Mouse (Mus musculus): ENCODE data around the gene Slc51b. TPM values are rescaled to one million over a fixed set of nuclear protein-coding genes. Genes with fewer than 3 reads are reported as not detected.

Slc51b gene
- total RNA-seq (2017), result not detected in 2 replicates

DNA sequence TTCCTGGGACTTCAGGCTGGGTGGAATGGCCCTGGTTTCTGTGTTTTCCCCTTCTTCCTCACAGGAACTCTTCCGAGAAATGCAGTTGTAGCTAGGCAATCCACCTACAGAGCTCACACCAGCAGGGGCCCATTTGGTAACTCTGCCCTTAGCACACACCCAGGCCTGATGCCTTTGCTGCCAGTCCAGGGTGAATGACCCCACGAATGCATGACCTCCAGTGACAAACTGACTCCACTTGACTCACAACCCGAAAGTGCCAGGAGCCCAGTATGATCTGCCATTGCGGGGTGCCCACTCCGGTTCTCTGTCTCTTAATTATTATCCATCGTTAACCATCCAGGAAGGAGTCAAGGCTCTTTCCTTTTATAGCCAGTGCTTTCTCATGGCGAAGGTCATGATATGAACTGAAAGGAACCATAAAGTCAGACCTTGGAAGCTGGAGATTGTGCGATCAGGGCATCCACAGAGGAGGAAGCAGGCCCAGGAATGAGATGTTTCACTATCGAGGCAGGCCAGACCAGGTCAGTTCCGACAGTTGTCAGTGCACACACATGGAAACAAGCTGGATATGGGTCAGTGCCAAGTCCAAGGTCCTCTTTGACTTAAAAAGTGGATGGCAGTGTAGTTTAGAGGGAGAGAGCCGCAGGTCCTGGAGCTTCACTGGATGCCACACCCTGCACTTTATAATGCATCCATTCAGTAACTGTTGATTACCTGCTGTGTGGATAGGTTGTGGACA is at the start of gene Slc51b:
TSS of gene Slc51b (minus strand) at position 196 of the 742 bp plus-strand sequence.
- no peak for ATAC-seq (ENCODE audit: extremely low read depth, insufficient number of reproducible peaks, low FRiP score, poor library complexity, severe bottlenecking)

DNA sequence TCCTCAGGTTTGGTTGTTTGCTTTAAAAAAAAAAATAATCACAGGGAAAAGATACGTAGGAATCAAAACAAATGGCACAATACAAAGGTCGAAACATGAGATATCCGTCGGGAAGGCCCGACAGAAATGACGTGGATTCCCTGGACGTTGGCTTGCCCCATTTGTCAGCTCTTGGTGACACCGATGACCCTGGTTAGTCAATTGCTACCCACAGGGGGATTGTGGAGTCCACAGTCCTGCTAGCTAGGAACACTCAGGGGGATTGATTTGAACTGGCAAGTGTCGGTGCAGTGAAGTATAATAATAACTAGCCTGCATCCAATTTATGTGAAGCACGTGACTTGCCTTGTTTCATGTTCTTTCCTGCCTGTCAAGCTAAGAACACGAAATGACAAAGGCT is 44.9 kb upstream of the Slc51b start:
- ATAC-seq (ENCODE audit: extremely low read depth, insufficient number of reproducible peaks, low FRiP score, poor library complexity, severe bottlenecking), result no peak

DNA sequence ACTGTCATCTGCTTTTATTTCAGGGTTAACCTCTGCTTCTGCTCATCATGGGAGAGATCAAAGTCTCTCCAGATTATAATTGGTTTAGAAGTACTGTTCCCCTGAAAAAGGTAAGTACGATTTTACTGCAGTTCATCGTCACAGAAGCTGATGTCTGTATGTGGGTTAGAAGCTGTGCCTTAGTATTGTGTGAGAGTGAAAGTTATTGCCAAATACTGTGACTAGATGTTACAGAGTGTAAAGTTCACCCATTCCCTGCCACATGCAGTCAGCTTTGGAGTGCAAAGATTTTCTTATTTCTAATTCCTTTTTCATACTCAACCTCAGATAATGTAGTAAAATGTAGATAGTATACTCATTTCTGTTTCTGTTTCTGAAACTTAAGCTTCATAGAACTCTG is 42.5 kb upstream of the Slc51b start:
- no peak for ATAC-seq (ENCODE audit: extremely low read depth, insufficient number of reproducible peaks, low FRiP score, poor library complexity, severe bottlenecking)

DNA sequence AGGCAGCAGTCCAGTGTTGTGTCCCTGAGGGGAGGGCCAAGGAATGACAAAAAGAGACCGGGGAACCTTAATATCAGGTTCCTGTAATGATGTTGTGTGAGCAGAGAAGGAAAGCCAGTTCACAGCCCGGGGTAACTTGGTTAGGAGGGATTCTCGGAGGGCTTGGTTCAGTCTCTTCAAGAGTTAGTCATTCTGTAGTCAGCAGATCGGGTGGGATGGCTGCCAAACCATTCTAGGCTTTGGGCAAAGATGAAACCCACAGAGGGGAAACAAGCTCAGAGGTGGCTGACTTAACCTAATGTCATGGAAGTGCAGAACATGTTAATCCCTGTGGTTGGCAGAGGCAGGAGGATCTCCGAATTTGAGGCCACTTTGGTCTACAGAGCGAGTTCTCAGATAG is 41.4 kb upstream of the Slc51b start:
- no peak for ATAC-seq (ENCODE audit: extremely low read depth, insufficient number of reproducible peaks, low FRiP score, poor library complexity, severe bottlenecking)

DNA sequence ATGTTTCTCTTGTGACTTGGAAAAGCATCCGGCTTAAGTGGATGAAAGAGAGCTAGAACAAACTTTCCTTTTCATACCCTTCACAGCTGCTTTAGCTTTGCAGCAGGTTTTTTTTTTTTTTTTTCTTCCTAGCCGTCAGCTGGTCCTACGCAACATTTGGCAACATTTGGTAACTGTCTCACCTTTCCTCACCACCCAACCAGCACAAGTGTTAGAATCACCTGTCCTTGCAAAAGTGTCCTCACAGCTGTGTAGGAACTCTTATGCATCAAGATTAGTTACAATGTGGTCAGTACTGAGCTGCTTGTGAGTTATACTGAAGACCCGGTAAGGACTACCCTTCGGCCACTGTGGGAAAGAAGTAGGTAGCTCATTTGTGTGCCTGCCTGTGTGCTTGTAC is 39.8 kb upstream of the Slc51b start:
- ATAC-seq (ENCODE audit: extremely low read depth, insufficient number of reproducible peaks, low FRiP score, poor library complexity, severe bottlenecking), result no peak

DNA sequence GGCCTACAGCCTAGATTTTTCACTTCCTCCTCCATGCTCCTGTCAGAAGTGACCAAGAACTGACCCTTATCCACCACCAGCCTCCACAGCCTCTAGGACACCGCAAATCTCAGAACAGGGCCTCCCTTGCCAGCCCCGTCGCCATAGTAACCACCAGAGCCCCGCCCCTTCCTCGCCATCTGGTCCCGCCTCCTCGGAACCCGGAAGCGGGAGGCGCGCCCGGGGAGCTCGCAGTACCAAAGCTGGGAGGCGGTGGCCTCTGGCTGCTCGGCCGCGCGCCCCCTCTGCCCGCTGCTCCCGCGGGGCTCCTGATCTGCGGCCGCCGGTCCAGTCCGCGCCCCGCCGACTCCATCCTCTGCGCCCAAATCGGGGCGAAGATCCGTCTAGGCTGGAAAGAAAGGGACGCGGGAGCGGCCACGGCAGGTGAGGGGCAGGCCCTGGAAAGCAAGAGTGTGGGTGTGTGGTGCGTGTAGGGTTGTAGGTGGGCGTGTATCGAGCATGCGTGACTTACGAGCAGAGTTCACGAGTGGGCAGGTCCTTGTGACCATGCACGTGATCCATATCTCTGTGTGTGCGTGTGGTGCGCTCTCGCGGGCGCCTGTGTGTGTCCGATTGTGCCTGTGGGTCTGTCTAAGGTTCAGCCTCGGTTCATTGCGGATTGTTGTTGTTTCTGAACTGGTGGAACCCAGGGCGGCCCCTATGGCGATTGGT is 38.1 kb upstream of the Slc51b start, which contains the start of gene Spg21:
TSS of gene Spg21 (plus strand) at position 216 of the 711 bp plus-strand sequence.
- peak; percentile 92 for ATAC-seq (ENCODE audit: extremely low read depth, insufficient number of reproducible peaks, low FRiP score, poor library complexity, severe bottlenecking)

DNA sequence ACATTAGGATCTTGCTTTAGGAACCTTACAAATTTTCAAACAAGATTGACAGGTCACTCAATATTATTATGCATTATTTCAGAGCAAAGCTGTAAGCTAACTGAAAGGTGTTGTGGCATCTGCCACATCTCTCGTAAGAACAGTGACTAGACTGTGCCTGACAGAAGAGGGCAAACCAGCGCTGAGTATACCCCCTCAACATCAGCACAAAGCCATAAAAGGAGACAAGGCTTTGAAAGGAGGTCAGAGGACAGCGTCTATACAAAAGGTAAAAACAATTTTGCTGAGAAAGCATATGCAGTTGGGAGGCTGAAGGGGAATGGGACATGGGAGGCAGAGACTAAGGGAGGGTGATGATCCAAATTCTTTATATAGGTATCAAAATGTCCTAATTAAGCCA is 37.4 kb upstream of the Slc51b start:
- no peak for ATAC-seq (ENCODE audit: extremely low read depth, insufficient number of reproducible peaks, low FRiP score, poor library complexity, severe bottlenecking)

DNA sequence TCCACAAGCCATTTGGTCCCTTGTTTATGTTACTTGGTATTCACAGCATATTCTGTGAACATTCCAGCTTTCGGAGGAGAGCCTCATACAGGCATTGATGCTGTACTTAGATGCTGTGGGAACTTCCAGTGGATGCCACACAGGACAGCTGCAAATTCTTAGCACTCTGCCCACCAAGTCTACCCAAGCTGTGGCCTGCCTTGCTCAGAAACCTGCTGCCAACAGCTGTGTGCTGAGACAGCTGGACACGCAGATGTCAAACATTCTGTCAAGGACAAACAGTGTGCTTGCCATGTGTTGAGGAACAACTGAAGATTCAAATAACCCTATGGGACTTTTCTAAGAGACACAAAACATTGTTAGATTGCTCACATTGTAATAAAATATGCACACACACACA is 36.2 kb upstream of the Slc51b start:
- no peak for ATAC-seq (ENCODE audit: extremely low read depth, insufficient number of reproducible peaks, low FRiP score, poor library complexity, severe bottlenecking)

DNA sequence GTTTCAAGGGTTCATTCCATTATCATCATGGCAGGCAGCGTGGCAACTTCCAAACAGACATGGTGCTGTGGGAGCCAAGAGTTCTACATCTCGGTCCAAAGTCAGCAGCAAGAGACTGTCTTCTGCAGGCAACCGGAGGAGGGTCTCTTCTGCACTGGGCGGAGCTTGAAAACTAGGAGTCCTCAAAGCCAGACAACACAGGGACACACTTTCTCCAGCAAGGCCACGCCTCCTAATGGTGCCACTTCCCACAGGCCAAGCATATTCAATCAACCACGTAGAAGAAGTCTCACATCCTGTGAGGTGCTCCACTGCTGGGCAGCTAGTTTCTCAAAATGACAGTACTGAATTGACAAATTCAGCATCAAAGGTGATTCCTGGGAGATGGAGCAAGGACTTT is 25.2 kb upstream of the Slc51b start:
- ATAC-seq (ENCODE audit: extremely low read depth, insufficient number of reproducible peaks, low FRiP score, poor library complexity, severe bottlenecking), result no peak

DNA sequence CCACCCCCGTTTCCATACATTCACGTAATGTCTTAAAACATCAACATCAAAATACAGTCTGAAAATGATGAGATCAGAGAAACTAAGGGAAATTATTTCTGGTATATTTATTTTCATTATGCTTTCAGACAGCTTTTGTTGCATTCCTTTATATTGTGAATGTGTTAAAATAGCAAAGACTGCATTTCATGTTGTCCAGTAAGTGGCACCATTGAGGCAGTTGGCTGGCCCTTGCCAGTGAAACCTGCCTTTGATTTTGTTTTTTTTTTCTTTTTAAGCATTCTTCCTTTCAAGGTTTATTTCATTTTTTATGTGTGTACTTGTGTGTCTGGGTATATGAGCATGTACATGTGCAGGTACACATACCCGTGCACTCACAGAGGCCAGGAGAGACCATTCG is 21.9 kb upstream of the Slc51b start:
- no peak for ATAC-seq (ENCODE audit: extremely low read depth, insufficient number of reproducible peaks, low FRiP score, poor library complexity, severe bottlenecking)

DNA sequence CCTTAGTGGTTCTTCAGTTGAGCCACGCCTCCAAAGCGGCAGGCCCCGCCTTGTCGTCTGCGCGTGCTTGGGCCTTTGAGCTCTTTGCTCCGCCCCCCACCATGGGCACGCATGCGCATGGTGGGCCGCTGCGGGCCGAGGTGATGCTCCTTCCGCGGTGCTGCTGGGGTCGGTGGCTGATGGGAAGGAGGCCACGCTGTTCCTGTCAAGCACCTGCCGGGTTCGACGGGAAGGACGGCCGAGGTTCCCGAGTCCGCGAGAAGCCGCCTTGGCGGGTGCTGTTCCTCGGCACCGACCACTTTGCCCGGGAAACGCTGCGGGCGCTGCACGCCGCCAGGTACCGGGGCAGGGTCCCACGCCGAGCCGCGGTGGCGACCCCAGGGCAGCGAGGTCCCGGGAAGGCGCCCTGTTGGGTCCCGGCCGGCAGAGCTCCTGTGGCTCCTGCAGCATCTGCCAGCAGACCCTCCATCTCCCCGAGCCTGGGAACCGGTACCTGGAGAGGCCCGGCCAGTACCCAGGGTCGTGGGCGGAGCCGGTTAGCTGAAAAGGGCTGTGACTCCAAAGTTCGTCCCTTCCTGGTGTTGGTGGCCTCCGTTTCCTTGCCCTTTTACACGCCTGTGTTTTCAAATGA is 13.0 kb upstream of the Slc51b start, which contains the start of gene Mtfmt:
TSS of gene Mtfmt (plus strand) at position 112 of the 631 bp plus-strand sequence.
- peak; percentile 89 for ATAC-seq (ENCODE audit: extremely low read depth, insufficient number of reproducible peaks, low FRiP score, poor library complexity, severe bottlenecking)

DNA sequence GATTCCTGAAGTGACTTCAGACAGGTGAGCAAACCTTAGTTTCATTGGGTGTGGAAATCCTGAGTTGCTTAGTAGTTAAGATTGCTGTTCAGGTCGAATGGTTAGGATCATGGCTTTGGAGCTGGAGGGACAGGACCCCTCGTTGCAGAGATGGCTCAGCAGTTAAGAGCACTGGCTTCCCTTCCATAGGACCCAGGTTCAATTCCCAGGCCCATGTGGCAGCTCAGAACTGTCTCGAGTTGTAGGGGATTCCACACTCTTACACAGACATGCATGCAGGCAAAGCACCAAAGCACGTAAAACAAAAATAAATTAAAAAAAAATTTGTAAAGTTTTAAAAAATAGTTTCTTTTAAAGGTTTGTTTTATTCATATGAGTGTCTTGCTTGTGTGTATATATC is 12.5 kb upstream of the Slc51b start:
- ATAC-seq (ENCODE audit: extremely low read depth, insufficient number of reproducible peaks, low FRiP score, poor library complexity, severe bottlenecking), result no peak

DNA sequence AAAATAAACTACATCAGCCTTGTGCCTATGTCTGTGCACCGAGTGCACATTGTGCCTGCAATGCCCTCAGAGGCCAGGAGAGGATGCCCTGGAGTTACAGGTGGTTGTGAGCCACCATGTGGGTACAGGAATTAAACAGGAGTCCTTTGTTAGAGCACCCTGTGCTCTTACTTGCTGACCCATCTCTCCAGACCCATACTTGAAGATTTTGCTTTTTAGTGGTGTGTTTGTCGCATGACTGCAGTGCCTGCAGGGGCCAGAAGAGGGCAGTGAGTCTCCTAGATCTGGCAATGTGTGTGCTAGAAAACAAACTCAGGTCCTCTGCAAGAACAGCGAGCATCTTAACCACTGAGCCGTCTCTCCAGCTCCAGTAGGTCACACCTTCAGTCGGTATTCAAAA is 11.4 kb upstream of the Slc51b start:
- no peak for ATAC-seq (ENCODE audit: extremely low read depth, insufficient number of reproducible peaks, low FRiP score, poor library complexity, severe bottlenecking)

DNA sequence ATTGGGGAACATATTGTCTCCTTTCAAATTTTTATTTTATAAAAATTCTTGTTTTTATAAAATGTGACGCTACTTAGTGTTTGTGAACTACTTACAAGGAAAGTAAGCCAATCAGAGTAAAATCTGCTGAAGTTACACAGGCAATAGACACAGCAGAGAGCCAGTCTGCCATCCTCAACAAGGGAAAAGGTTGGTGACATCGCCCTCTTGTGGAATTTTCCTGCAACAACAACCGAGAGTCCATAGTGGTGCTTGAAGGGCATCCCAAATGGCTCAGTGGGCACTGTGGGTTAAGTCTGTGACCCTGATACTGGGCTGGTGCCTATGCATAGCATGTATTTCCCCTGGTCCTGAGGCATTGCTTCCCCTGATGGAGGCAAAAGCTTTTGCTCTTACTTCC is 9.5 kb upstream of the Slc51b start:
- ATAC-seq (ENCODE audit: extremely low read depth, insufficient number of reproducible peaks, low FRiP score, poor library complexity, severe bottlenecking), result peak; percentile 58; the same call in 1 of the 2 replicates

DNA sequence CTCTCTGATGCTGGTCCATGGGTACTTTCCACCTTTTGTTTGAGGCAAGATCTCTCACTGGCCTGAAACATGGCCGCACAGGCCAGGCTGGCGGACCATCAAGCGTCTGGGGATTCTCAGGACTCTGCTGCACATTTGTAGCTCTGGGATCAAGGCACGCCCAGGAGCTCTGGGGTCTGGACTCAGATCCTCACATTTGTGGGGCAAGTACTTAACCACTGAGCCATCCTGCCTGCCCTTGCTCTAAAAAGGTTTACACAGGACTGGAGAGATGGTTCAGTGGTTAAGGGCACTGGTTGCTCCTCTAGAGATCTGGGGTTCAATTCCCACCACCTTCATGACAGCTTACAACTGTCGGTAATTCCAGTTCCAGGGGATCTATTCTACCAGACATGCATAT is 8.2 kb upstream of the Slc51b start:
- no peak for ATAC-seq (ENCODE audit: extremely low read depth, insufficient number of reproducible peaks, low FRiP score, poor library complexity, severe bottlenecking)

DNA sequence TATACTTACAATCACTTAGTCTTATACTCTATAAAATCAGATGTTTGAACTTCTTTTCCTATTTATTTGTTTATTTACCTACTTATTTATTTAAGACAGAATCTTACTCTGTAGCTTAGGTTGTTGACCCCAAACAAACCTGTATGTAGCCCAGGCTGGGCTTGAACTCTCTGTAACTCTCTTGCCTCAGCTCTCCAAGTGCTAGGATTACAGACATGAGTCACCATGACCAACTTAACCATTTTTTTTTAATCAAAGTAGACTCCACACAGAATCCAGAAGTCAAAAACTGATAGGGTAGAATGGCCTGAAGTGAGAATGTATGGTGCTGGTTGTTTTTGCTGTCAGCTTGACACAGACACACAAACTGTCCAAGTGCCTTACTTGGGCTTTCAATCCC is 7.6 kb upstream of the Slc51b start:
- ATAC-seq (ENCODE audit: extremely low read depth, insufficient number of reproducible peaks, low FRiP score, poor library complexity, severe bottlenecking), result no peak

DNA sequence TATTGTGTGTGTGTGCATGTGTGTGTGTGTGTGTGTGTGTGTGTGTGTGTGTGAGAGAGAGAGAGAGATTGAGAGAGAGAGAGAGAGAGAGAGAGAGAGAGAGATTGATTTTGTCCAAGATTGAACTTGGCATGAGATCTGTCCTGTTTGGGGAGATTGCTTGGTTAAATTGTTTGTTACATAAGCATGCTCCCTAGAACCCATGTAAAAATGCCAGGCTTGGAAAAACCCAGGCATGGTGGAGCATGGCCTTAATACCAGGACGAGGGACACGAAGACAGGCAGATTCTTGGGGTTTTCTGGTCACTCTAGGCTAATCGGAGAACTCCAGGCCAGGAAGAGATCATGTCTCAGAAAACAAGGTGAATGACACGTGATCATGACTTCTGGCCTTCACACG is 5.2 kb upstream of the Slc51b start:
- no peak for ATAC-seq (ENCODE audit: extremely low read depth, insufficient number of reproducible peaks, low FRiP score, poor library complexity, severe bottlenecking)

DNA sequence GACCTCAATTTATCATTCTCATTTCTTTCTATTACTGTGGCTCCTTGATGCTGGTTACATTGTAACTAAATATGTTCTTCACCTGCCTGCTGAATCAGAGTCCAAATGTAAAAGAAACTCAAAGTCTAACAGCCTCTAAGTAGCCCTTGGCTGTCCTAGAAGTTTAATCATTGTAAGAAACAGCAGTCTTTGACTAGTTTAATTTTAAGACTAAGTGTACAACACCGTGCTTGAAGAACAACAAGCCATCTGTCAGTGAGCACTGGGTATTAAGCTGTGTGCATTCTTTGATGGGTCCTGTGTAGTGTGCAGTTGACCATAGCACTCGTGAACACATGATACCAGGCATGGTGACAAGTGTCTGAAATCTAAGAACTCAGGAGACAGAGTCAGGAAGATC is 4.8 kb upstream of the Slc51b start:
- no peak for ATAC-seq (ENCODE audit: extremely low read depth, insufficient number of reproducible peaks, low FRiP score, poor library complexity, severe bottlenecking)

DNA sequence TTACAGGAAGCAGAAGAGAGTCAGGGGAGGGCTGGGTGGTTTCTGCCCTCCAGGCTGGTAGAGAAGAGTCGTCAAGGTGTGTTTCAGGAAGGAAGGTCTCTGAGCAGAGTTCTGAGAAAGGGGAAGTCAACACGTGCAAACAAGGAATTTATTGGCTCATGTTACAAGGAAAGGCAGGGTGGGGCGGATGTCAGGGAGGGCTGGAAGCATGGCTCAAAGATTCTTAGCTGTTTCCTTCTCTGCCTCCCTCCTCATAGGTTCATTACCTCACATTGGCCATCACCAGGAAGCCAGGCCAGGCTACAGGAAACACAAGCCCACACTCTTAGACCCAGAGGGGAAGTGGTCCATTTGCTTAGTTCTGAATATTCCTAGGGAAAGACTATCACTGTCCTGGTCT is 1.6 kb upstream of the Slc51b start:
- no peak for ATAC-seq (ENCODE audit: extremely low read depth, insufficient number of reproducible peaks, low FRiP score, poor library complexity, severe bottlenecking)

DNA sequence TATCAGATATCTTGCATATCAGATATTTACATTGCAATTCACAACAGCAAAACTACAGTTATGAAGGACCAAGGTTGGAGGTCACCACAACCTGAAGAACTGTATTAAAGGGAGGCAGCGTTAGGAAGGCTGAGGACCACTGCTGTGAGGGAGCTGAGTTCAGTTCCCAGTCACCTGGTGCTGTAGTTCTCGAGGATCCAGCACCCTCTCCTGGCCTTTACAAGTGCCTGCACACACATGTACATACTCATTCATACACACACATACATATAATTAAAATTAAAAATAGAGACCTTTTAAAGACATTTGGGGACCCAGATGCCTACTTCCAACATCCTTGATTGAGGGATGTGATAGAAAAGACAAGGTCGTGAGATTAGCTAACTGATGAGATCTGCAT is 3.1 kb downstream of the Slc51b start:
- no peak for ATAC-seq (ENCODE audit: extremely low read depth, insufficient number of reproducible peaks, low FRiP score, poor library complexity, severe bottlenecking)
